Mouse (Mus musculus): ENCODE measurements around the gene Cdk4. TPM values are rescaled to one million over a fixed set of nuclear protein-coding genes. Genes with fewer than 3 reads are reported as not detected.
A peak's percentile ranks its signal among the peaks of the same experiment; 100 is the strongest.
"Not testable (repeated sequence)": the region's sequence is repeated elsewhere in the genome, so short reads cannot be mapped to it uniquely, and the experiment has no call there.

Cdk4 gene
- polyA plus RNA-seq, 1 experiment from 2014 or later, result 293 TPM

DNA sequence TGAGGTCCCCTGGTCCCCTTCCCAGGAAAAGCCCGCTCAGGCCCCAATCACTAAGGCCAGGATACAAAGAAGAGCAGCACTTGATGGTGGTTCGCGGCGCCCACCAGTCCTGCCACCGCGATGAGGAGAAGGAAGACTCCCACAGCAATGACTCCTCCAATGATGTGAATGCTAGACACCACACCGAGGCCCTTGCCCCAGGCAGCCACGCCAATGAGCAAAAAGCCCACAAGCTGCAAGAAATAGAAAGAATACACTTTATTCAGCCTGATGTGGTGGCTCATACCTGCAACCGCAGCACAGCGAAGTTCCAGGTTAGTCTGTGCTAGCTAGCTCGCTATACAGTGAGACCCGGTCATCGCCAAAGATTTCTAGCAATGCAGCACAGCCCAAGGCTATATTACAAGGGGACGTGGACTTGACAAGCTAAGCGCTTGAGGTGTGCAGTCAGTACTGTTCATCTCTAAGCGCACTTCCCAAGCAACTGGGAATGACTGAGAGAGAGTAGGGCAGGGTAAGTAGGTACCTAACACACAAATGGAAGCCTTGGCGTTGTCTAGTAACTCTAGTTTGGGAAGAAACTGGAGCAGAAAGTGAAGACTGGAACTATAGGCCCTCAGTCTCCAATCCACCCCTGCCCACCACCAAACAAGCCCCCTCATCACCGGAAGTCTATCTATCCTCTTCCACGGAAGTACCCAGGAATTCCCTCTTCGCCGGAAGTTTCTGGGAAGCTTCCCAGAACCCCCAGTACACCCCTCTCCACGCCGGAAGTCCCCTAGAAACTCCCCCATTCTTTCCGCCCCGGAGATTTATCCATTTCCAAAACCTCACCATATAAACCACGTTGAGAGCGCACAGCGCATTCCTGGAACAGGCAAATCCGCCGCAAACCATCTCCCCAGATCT is 6.2 kb downstream of the Cdk4 start:
- peak overlapping the region; percentile 67 for H3K9ac ChIP-seq (ENCODE audit: low read depth, low read length)
- WGBS (ENCODE audit: insufficient replicate concordance), result 5% methylated on average over 30 of the region's 30 CpGs
- no peaks in the 10 kb centered on the region for H3K27me3 ChIP-seq (ENCODE audit: control insufficient read depth, insufficient read depth, low read depth, low read length)
- peak; percentile 20; the same call in 1 of the 2 replicates for ATAC-seq (ENCODE audit: low read depth)
- H3K4me2 ChIP-seq (ENCODE audit: low read depth, low read length), result peak overlapping the region; percentile 77
- peaks cover 25% of the 10 kb centered on the region for H3K36me3 ChIP-seq (ENCODE audit: control insufficient read depth, insufficient read depth)
- peaks cover 38% of the 10 kb centered on the region for H3K4me1 ChIP-seq (ENCODE audit: control insufficient read depth, low read depth, low read length)
- H3K4me3 ChIP-seq (ENCODE audit: low read depth, low read length), result peak overlapping the region; percentile 73
- no peaks in the 10 kb centered on the region for H3K9me3 ChIP-seq (replicated peaks; ENCODE audit: control insufficient read depth, low read length)
- peak overlapping the region; percentile 78 for H3K27ac ChIP-seq (ENCODE audit: low read length)

- no peaks in the 10 kb centered on the region for H3K27me3 ChIP-seq (ENCODE audit: control insufficient read depth, insufficient read depth, low read depth, low read length)
- H3K9me3 ChIP-seq (replicated peaks; ENCODE audit: control insufficient read depth, low read length), result no peaks in the 10 kb centered on the region
- WGBS (ENCODE audit: insufficient replicate concordance), result under 1% methylated on average over 36 of the region's 36 CpGs
- peak within 1 kb of the TSS; percentile 73 for H3K4me3 ChIP-seq (ENCODE audit: low read depth, low read length)
- H3K4me1 ChIP-seq (ENCODE audit: control insufficient read depth, low read depth, low read length), result peaks cover 29% of the 10 kb centered on the region
- H3K4me2 ChIP-seq (ENCODE audit: low read depth, low read length), result peak within 1 kb of the TSS; percentile 77
- peak; percentile 88 for ATAC-seq (ENCODE audit: low read depth)
- peaks cover 18% of the 10 kb centered on the region for H3K36me3 ChIP-seq (ENCODE audit: control insufficient read depth, insufficient read depth)
- H3K27ac ChIP-seq (ENCODE audit: low read length), result peak within 1 kb of the TSS; percentile 78
- peak within 1 kb of the TSS; percentile 67 for H3K9ac ChIP-seq (ENCODE audit: low read depth, low read length)
Observed at GRCm38 (mm10) chr10:127070190-127071121, 7.1 kb downstream of the Cdk4 start, which contains the start of gene Tspan31. Tspan31 (minus strand) TSS chr10:127070264.

DNA sequence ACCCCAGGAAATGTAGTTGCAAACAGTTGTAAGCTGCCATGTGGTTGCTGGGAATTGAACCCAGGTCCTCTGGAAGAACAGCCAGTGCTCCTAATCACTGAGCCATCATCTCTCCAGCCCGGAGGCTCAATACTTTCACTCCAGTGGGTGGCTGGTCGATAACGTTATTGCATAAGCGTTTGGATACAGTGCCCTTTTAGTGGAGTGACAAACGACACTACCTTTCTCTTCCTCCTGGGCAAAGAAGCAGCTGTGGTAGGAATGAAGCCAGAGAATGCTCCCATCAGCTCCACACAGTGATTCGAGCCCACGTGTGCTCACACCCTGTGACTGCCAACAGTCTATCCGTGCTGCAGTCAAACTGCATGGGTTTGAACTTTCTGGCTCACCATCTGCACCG is 7.9 kb downstream of the Cdk4 start:
- H3K4me3 ChIP-seq (ENCODE audit: low read depth, low read length), result peak overlapping the region; percentile 73
- H3K27ac ChIP-seq (ENCODE audit: low read length), result no peak overlapping the region
- no peaks in the 10 kb centered on the region for H3K9me3 ChIP-seq (replicated peaks; ENCODE audit: control insufficient read depth, low read length)
- peak overlapping the region; percentile 77 for H3K4me2 ChIP-seq (ENCODE audit: low read depth, low read length)
- WGBS (ENCODE audit: insufficient replicate concordance), result 46% methylated on average over 9 of the region's 9 CpGs
- no peak overlapping the region for H3K9ac ChIP-seq (ENCODE audit: low read depth, low read length)
- peaks cover 11% of the 10 kb centered on the region for H3K36me3 ChIP-seq (ENCODE audit: control insufficient read depth, insufficient read depth)
- no peak for ATAC-seq (ENCODE audit: low read depth)
- H3K27me3 ChIP-seq (ENCODE audit: control insufficient read depth, insufficient read depth, low read depth, low read length), result no peaks in the 10 kb centered on the region
- peaks cover 28% of the 10 kb centered on the region for H3K4me1 ChIP-seq (ENCODE audit: control insufficient read depth, low read depth, low read length)

DNA sequence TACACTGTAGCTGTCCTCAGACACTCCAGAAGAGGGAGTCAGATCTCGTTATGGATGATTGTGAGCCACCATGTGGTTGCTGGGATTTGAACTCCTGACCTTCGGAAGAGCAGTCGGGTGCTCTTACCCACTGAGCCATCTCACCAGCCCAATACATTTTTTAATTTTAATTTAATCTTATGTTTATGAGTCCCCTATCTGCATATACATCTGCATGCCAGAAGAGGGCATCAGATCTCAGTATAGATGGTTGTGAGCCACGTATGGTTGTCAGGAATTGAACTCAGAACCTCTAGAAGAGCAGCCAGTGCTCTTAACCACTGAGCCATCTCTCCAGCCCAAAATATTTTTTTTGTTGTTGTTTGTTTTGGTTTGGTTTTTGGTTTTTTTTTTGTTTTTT is 8.9 kb downstream of the Cdk4 start:
- not testable (repeated sequence) for H3K4me2 ChIP-seq (ENCODE audit: low read depth, low read length)
- H3K4me1 ChIP-seq (ENCODE audit: control insufficient read depth, low read depth, low read length), result peaks cover 37% of the 10 kb centered on the region

DNA sequence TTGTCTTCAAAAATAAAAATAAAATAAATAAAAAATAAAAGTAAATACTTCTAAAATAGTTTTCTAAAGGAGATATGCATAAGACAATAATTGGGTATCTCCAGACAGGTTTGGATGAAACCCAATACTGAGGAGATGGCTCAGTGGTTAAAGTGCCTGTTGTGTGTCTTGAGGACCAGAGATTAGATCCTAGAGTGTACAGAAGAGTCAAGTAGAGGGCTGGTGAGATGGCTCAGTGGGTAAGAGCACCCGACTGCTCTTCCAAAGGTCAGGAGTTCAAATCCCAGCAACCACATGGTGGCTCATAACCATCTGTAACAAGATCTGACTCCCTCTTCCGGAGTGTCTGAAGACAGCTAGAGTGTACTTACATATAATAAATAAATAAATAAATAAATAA is 9.6 kb downstream of the Cdk4 start:
- H3K9me3 ChIP-seq (replicated peaks; ENCODE audit: control insufficient read depth, low read length); H3K9ac ChIP-seq (ENCODE audit: low read depth, low read length); H3K4me3 ChIP-seq (ENCODE audit: low read depth, low read length); ATAC-seq (ENCODE audit: low read depth); H3K27me3 ChIP-seq (ENCODE audit: control insufficient read depth, insufficient read depth, low read depth, low read length); H3K4me2 ChIP-seq (ENCODE audit: low read depth, low read length); H3K36me3 ChIP-seq (ENCODE audit: control insufficient read depth, insufficient read depth); H3K27ac ChIP-seq (ENCODE audit: low read length): not testable (repeated sequence)
- 63% methylated on average over 2 of the region's 2 CpGs for WGBS (ENCODE audit: insufficient replicate concordance)
- H3K4me1 ChIP-seq (ENCODE audit: control insufficient read depth, low read depth, low read length), result peaks cover 40% of the 10 kb centered on the region

More for the DNA sequence above, 8.9 kb downstream of the Cdk4 start:
- H3K36me3 ChIP-seq (ENCODE audit: control insufficient read depth, insufficient read depth); H3K4me3 ChIP-seq (ENCODE audit: low read depth, low read length); H3K9ac ChIP-seq (ENCODE audit: low read depth, low read length); ATAC-seq (ENCODE audit: low read depth); H3K9me3 ChIP-seq (replicated peaks; ENCODE audit: control insufficient read depth, low read length); H3K27me3 ChIP-seq (ENCODE audit: control insufficient read depth, insufficient read depth, low read depth, low read length); H3K27ac ChIP-seq (ENCODE audit: low read length): not testable (repeated sequence)
- WGBS (ENCODE audit: insufficient replicate concordance), result 76% methylated on average over 4 of the region's 4 CpGs

GRCm38 (mm10) chr10:127073981-127074380 is 10.6 kb downstream of the Cdk4 start:
- no peak overlapping the region for H3K4me3 ChIP-seq (ENCODE audit: low read depth, low read length)
- H3K27me3 ChIP-seq (ENCODE audit: control insufficient read depth, insufficient read depth, low read depth, low read length), result peaks cover 4% of the 10 kb centered on the region; the same call in 1 of the 2 replicates
- H3K4me1 ChIP-seq (ENCODE audit: control insufficient read depth, low read depth, low read length), result peaks cover 31% of the 10 kb centered on the region
- no peak overlapping the region for H3K27ac ChIP-seq (ENCODE audit: low read length)
- no peak overlapping the region for H3K4me2 ChIP-seq (ENCODE audit: low read depth, low read length)
- 80% methylated on average over 1 of the region's 1 CpGs for WGBS (ENCODE audit: insufficient replicate concordance)
- no peak for ATAC-seq (ENCODE audit: low read depth)
- H3K9ac ChIP-seq (ENCODE audit: low read depth, low read length), result no peak overlapping the region
- H3K9me3 ChIP-seq (replicated peaks; ENCODE audit: control insufficient read depth, low read length), result no peaks in the 10 kb centered on the region
- H3K36me3 ChIP-seq (ENCODE audit: control insufficient read depth, insufficient read depth), result no peaks in the 10 kb centered on the region

DNA sequence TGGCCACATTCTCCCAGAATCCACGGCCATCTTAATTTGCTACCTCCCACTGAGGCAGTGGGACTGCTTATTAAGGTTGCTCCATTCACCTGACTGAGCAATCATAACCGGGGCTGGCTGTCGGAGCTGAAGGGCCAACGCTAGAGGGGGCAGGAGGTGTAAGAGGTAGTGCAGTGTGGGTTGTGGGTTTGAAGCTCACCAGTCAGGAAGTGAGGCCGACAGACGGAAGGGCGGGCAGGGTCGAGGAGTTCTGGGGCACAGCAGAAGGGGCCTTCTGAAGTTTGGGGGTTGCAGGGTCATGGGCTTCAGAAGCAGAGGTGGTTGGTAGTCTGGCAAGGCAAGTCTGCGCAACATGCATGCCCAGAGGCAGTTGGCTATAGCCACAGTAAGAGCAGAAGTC is 11.7 kb downstream of the Cdk4 start, which contains the start of gene Agap2:
Gene Agap2, plus strand, starts transcription at position 205 of the 400 bp plus-strand sequence.
- H3K9me3 ChIP-seq (replicated peaks; ENCODE audit: control insufficient read depth, low read length), result no peaks in the 10 kb centered on the region
- ATAC-seq (ENCODE audit: low read depth), result no peak
- H3K27ac ChIP-seq (ENCODE audit: low read length), result no peak within 1 kb of the TSS
- H3K27me3 ChIP-seq (ENCODE audit: control insufficient read depth, insufficient read depth, low read depth, low read length), result peaks cover 15% of the 10 kb centered on the region
- 11% methylated on average over 9 of the region's 9 CpGs for WGBS (ENCODE audit: insufficient replicate concordance)
- H3K4me2 ChIP-seq (ENCODE audit: low read depth, low read length), result peak within 1 kb of the TSS; percentile 33
- no peak within 1 kb of the TSS; the same call in 1 of the 2 replicates for H3K9ac ChIP-seq (ENCODE audit: low read depth, low read length)
- H3K4me3 ChIP-seq (ENCODE audit: low read depth, low read length), result peak within 1 kb of the TSS; percentile 33
- no peaks in the 10 kb centered on the region for H3K36me3 ChIP-seq (ENCODE audit: control insufficient read depth, insufficient read depth)
- peaks cover 26% of the 10 kb centered on the region for H3K4me1 ChIP-seq (ENCODE audit: control insufficient read depth, low read depth, low read length)

DNA sequence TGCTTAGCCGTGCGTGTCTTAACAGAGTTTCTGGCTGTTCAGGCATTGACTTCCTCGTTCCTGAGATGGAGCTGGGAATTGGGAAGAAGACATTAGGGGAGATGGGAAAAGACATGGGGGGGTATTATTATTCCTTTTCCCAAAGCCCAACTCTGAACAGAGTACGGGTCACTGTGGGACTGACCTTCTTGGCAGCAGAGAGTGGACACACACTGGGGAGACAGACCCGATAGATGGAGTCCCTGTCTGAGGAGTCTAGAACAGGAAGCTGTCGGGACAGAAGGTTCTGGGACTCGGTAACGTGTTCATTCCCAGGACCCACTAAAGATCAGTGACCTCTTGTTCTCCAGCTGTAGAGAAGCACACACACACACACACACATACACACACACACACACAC is 12.3 kb downstream of the Cdk4 start:
- Histone ChIP-seq H3K27ac (ENCODE audit: low read length) (no peak overlapping the region), H3K36me3 (ENCODE audit: control insufficient read depth, insufficient read depth) (no peaks in the 10 kb centered on the region), H3K27me3 (ENCODE audit: control insufficient read depth, insufficient read depth, low read depth, low read length) (peaks cover 21% of the 10 kb centered on the region), H3K4me2 (ENCODE audit: low read depth, low read length) (peak overlapping the region; percentile 33), H3K4me1 (ENCODE audit: control insufficient read depth, low read depth, low read length) (peaks cover 25% of the 10 kb centered on the region), H3K4me3 (ENCODE audit: low read depth, low read length) (peak overlapping the region; percentile 33), H3K9me3 (replicated peaks; ENCODE audit: control insufficient read depth, low read length) (no peaks in the 10 kb centered on the region), H3K9ac (ENCODE audit: low read depth, low read length) (no peak overlapping the region; the same call in 1 of the 2 replicates)
- 26% methylated on average over 8 of the region's 8 CpGs for WGBS (ENCODE audit: insufficient replicate concordance)
- ATAC-seq (ENCODE audit: low read depth), result no peak
